1 mouse cellular context compared by ENCODE assay signal in genomic region chr3:79852654-79853166, GRCm38 (mm10).
A peak's percentile ranks its signal among the peaks of the same experiment; 100 is the strongest.
TF ChIP-seq lines count a peak whose summit lies in the region.

Gene Tmem144 (minus strand): TSS chr3:79852773.

TF ChIP-seq in MEL, 35 proteins besides CTCF, POLR2A, EP300 and RAD21 (continued from another document):
- 0 out of 2 replicates have a peak, but pooled peaks have one; percentile 48 for TF ChIP-seq MXI1 (IDR thresholded peaks at IDR 0.05; ENCODE audit: low read depth, low read length)
- TF ChIP-seq E2F4 (IDR thresholded peaks at IDR 0.05; ENCODE audit: borderline replicate concordance, low read depth, low read length), result no peak
- no peak for TF ChIP-seq ZMIZ1 (IDR thresholded peaks at IDR 0.05; ENCODE audit: low read depth, low read length)
- no peak for TF ChIP-seq ZKSCAN1 (IDR thresholded peaks at IDR 0.05; ENCODE audit: low read depth, low read length)
- no peak for TF ChIP-seq JUND (IDR thresholded peaks at IDR 0.05; ENCODE audit: low read depth, low read length)
- TF ChIP-seq NELFE (IDR thresholded peaks at IDR 0.05; ENCODE audit: low read depth, low read length), result no peak
- TF ChIP-seq GABPA (IDR thresholded peaks at IDR 0.05; ENCODE audit: low read depth, low read length), result no peak
- TF ChIP-seq MEF2A (IDR thresholded peaks at IDR 0.05; ENCODE audit: extremely low read depth, insufficient replicate concordance, low read depth, low read length, poor library complexity, severe bottlenecking), result no peak
- TF ChIP-seq POLR2AphosphoS2 (IDR thresholded peaks at IDR 0.05; ENCODE audit: low read length), result no peak
- no peak for TF ChIP-seq TBP (IDR thresholded peaks at IDR 0.05; ENCODE audit: low read depth, low read length)
- TF ChIP-seq NRF1 (IDR thresholded peaks at IDR 0.05; ENCODE audit: insufficient read depth, low read depth, low read length, poor library complexity, severe bottlenecking), result no peak
- no peak for TF ChIP-seq SIN3A (IDR thresholded peaks at IDR 0.05; ENCODE audit: low read length)
- TF ChIP-seq MYB (IDR thresholded peaks at IDR 0.05; ENCODE audit: low read depth, low read length), result no peak
- TF ChIP-seq GATA1 (IDR thresholded peaks at IDR 0.05; ENCODE audit: low read depth, low read length), result peak; percentile 61
- TF ChIP-seq ZNF384 (IDR thresholded peaks at IDR 0.05; ENCODE audit: low read depth, low read length), result no peak
- no peak for TF ChIP-seq MAFK (IDR thresholded peaks at IDR 0.05; ENCODE audit: borderline replicate concordance, low read depth, low read length)
- TF ChIP-seq ETS1 (IDR thresholded peaks at IDR 0.05; ENCODE audit: low read depth, low read length), result peak; percentile 80
- no peak for TF ChIP-seq TCF12 (IDR thresholded peaks at IDR 0.05; ENCODE audit: low read depth, low read length)
- no peak for TF ChIP-seq KAT2A (conservative IDR thresholded peaks at IDR 0.05; ENCODE audit: low read depth, low read length)
- no peak for TF ChIP-seq POLR2AphosphoS5 (IDR thresholded peaks at IDR 0.05; ENCODE audit: borderline replicate concordance, low read depth, low read length)
- no peak for TF ChIP-seq MAZ (IDR thresholded peaks at IDR 0.05; ENCODE audit: low read depth, low read length)
- TF ChIP-seq ZC3H11A (IDR thresholded peaks at IDR 0.05; ENCODE audit: low read depth, low read length), result no peak
- TF ChIP-seq ELF1 (IDR thresholded peaks at IDR 0.05; ENCODE audit: low read depth, low read length), result no peak
- TF ChIP-seq MAX (IDR thresholded peaks at IDR 0.05; ENCODE audit: low read length), result peak; percentile 64
- TF ChIP-seq RCOR1 (IDR thresholded peaks at IDR 0.05; ENCODE audit: low read depth, low read length), result 0 out of 2 replicates have a peak, but pooled peaks have one; percentile 15
- no peak for TF ChIP-seq USF1 (IDR thresholded peaks at IDR 0.05; ENCODE audit: low read depth, low read length)
TF ChIP-seq in MEL: peak in this region for 7.
